In genomic region chr6:125284250-125284649, GRCm38 (mm10) we compare ENCODE assay signal across 20 mouse cellular contexts. TPM values are rescaled to one million over a fixed set of nuclear protein-coding genes. Genes with fewer than 3 reads are reported as not detected.
DNase-seq lines count a peak whose midpoint lies in the region; ATAC-seq and TF ChIP-seq lines count a peak whose summit lies in the region.
"Had no signal": no experiment of that assay in that cellular context is flagged by ENCODE, and none has a peak within 500 bp of the region (broad histone marks: within the 10 kb centered on the region; RNA-seq: fewer than 3 reads in every experiment).

No protein-coding gene starts in this region.

- H3K4me2 ChIP-seq in liver, postnatal 0 days (ENCODE audit: low read depth, low read length): no peak overlapping the region
- no peak overlapping the region for H3K4me2 ChIP-seq in intestine, embryonic 14.5 days (ENCODE audit: low read length)
- H3K4me2 ChIP-seq: forebrain, embryonic 13.5 days; heart, embryonic 12.5 days; liver, embryonic 13.5 days had no signal

- no peak overlapping the region for H3K9ac ChIP-seq in liver, postnatal 0 days (replicated peaks)
- no peak overlapping the region for H3K9ac ChIP-seq in intestine, embryonic 14.5 days (ENCODE audit: low read length)
- H3K9ac ChIP-seq: forebrain, embryonic 13.5 days; heart, embryonic 12.5 days; liver, embryonic 13.5 days had no signal

- peak; percentile 11; the same call in 1 of the 2 replicates for TF ChIP-seq CTCF in liver, postnatal 0 days (IDR thresholded peaks at IDR 0.05; ENCODE audit: low read depth)

- H3K36me3 ChIP-seq in liver, postnatal 0 days (replicated peaks; ENCODE audit: insufficient read depth, low read length): no peaks in the 10 kb centered on the region
- H3K36me3 ChIP-seq in intestine, embryonic 14.5 days (ENCODE audit: control insufficient read depth, insufficient read depth, low read length): no peaks in the 10 kb centered on the region
- H3K36me3 ChIP-seq: embryonic facial prominence, embryonic 10.5 days; heart, embryonic 12.5 days; limb, embryonic 10.5 days; liver, embryonic 13.5 days had no signal

- ATAC-seq in liver, postnatal 0 days: no peak
- no peak for ATAC-seq in intestine, embryonic 14.5 days (replicated peaks; ENCODE audit: low FRiP score, low TSS enrichment, low read depth)
- ATAC-seq: forebrain, embryonic 13.5 days had no signal

- no peak overlapping the region for H3K4me3 ChIP-seq in liver, postnatal 0 days (ENCODE audit: low read depth, low read length)
- H3K4me3 ChIP-seq in intestine, embryonic 14.5 days (ENCODE audit: low read depth, low read length): no peak overlapping the region
- H3K4me3 ChIP-seq: embryonic facial prominence, embryonic 10.5 days; forebrain, embryonic 13.5 days; heart, embryonic 12.5 days; layer of hippocampus, adult 2 months; limb, embryonic 10.5 days; liver, embryonic 13.5 days had no signal

- no peaks in the 10 kb centered on the region for H3K27me3 ChIP-seq in liver, postnatal 0 days (ENCODE audit: insufficient read depth, low read length)
- H3K27me3 ChIP-seq in intestine, embryonic 14.5 days (replicated peaks; ENCODE audit: control insufficient read depth, insufficient read depth, low read length): no peaks in the 10 kb centered on the region
- H3K27me3 ChIP-seq: forebrain, embryonic 13.5 days; liver, embryonic 13.5 days had no signal

- no peak for TF ChIP-seq EP300 in liver, postnatal 0 days (IDR thresholded peaks at IDR 0.05; ENCODE audit: low read depth)

- H3K9me3 ChIP-seq in liver, postnatal 0 days (ENCODE audit: low read length): no peaks in the 10 kb centered on the region
- no peaks in the 10 kb centered on the region for H3K9me3 ChIP-seq in intestine, embryonic 14.5 days (ENCODE audit: control insufficient read depth, low read length)
- H3K9me3 ChIP-seq: forebrain, embryonic 13.5 days; heart, embryonic 12.5 days; limb, embryonic 10.5 days; liver, embryonic 13.5 days had no signal

- no peak overlapping the region for H3K27ac ChIP-seq in liver, postnatal 0 days (ENCODE audit: low read depth)
- peak overlapping the region; percentile 7; the same call in 1 of the 2 replicates for H3K27ac ChIP-seq in intestine, embryonic 14.5 days (ENCODE audit: low read depth)
- H3K27ac ChIP-seq: embryonic facial prominence, embryonic 10.5 days; forebrain, embryonic 13.5 days; layer of hippocampus, adult 2 months; limb, embryonic 10.5 days; liver, embryonic 13.5 days had no signal

- WGBS in liver, postnatal 0 days (ENCODE audit: insufficient replicate concordance): 62% methylated on average over 8 of the region's 8 CpGs
- WGBS in intestine, embryonic 14.5 days: 35% methylated on average over 8 of the region's 8 CpGs

- H3K4me1 ChIP-seq in liver, postnatal 0 days (ENCODE audit: insufficient read depth): no peaks in the 10 kb centered on the region
- no peaks in the 10 kb centered on the region for H3K4me1 ChIP-seq in intestine, embryonic 14.5 days (replicated peaks; ENCODE audit: control insufficient read depth, insufficient read depth, low read length)
- H3K4me1 ChIP-seq: embryonic facial prominence, embryonic 10.5 days; forebrain, embryonic 13.5 days; heart, embryonic 12.5 days; limb, embryonic 10.5 days; liver, embryonic 13.5 days had no signal

- no peak for DNase-seq in liver, postnatal 0 days
- DNase-seq in liver: no peak
- DNase-seq in Muller cell, postnatal 12 days (ENCODE audit: inconsistent ontology term): peak; percentile 41
- DNase-seq in intestine, embryonic 14.5 days (ENCODE audit: low spot score): no peak
- peak; percentile 41 to 58 for DNase-seq in kidney, postnatal 25 days
- DNase-seq in cerebellum, adult 11 months: no peak
- DNase-seq in urinary bladder, postnatal 36 days (ENCODE audit: low spot score in 2 of 2): no peak
- DNase-seq: cerebellum, postnatal 25 days; gastrocnemius, postnatal 36 days; heart, postnatal 4 days; liver, embryonic 13.5 days; lung, postnatal 10 days; right cerebral cortex, postnatal 4 days; thymus, adult 2 months had no signal

RNA-seq across cellular contexts. Expression of gene Tuba3a, which starts 1.6 kb away (rescaled TPM):
- not detected in 2 replicates for polyA plus RNA-seq in liver, postnatal 0 days (2015; fragmentation: Nextera tagmentation; extraction: Ambion mirVana)
- 0.12 TPM in 1 of 2 replicates, not detected in the other for polyA plus RNA-seq in intestine, embryonic 14.5 days (2014; fragmentation: Nextera tagmentation; extraction: Ambion mirVana)
- polyA plus RNA-seq: forebrain, embryonic 13.5 days; heart, embryonic 12.5 days; liver, embryonic 13.5 days; neural tube, embryonic 14.5 days had no signal

RNA-seq across cellular contexts. Expression of gene Ltbr, which starts 29.4 kb away (rescaled TPM):
- 31.8 TPM in 2 replicates for polyA plus RNA-seq in liver, postnatal 0 days (2015; fragmentation: Nextera tagmentation; extraction: Ambion mirVana)
- 67.4 and 67.8 TPM in 2 replicates for polyA plus RNA-seq in intestine, embryonic 14.5 days (2014; fragmentation: Nextera tagmentation; extraction: Ambion mirVana)

RNA-seq across cellular contexts. Expression of gene Scnn1a, which starts 36.2 kb away (rescaled TPM):
- 0.76 and 1.1 TPM in 2 replicates for polyA plus RNA-seq in liver, postnatal 0 days (2015; fragmentation: Nextera tagmentation; extraction: Ambion mirVana)
- polyA plus RNA-seq in intestine, embryonic 14.5 days (2014; fragmentation: Nextera tagmentation; extraction: Ambion mirVana): 2.0 TPM in 2 replicates

RNA-seq across cellular contexts. Expression of gene Cd27, which starts 47.4 kb away (rescaled TPM):
- polyA plus RNA-seq in liver, postnatal 0 days (2015; fragmentation: Nextera tagmentation; extraction: Ambion mirVana): 1.1 and 2.3 TPM in 2 replicates
- polyA plus RNA-seq in intestine, embryonic 14.5 days (2014; fragmentation: Nextera tagmentation; extraction: Ambion mirVana): 1.4 and 2.1 TPM in 2 replicates

RNA-seq across cellular contexts. Expression of gene Tapbpl, which starts 52.6 kb away (rescaled TPM):
- 14.4 and 14.7 TPM in 2 replicates for polyA plus RNA-seq in liver, postnatal 0 days (2015; fragmentation: Nextera tagmentation; extraction: Ambion mirVana)
- 5.7 and 7.1 TPM in 2 replicates for polyA plus RNA-seq in intestine, embryonic 14.5 days (2014; fragmentation: Nextera tagmentation; extraction: Ambion mirVana)

Comparison
In these comparisons a context has a peak if more than half of its experiments do, and no peak if none do; other contexts are left out.
1. DNase-seq: peak in Muller cell, postnatal 12 days (single experiment) and kidney, postnatal 25 days (2 of 2); none in liver, postnatal 0 days (single experiment), liver (single experiment), intestine, embryonic 14.5 days (single experiment), cerebellum, adult 11 months (single experiment) and urinary bladder, postnatal 36 days (0 of 2).